ENCODE assay signal across 14 mouse cellular contexts in genomic region chr10:86290109-86290771, GRCm38 (mm10). TPM values are rescaled to one million over a fixed set of nuclear protein-coding genes. Genes with fewer than 3 reads are reported as not detected.
DNase-seq lines count a peak whose midpoint lies in the region; ATAC-seq and TF ChIP-seq lines count a peak whose summit lies in the region.
"Had no signal": no experiment of that assay in that cellular context is flagged by ENCODE, and none has a peak within 500 bp of the region (broad histone marks: within the 10 kb centered on the region; RNA-seq: fewer than 3 reads in every experiment).

No protein-coding gene starts in this region.

- 44% methylated on average over 8 of the region's 8 CpGs for WGBS in lung, embryonic 14.5 days
- WGBS in stomach, postnatal 0 days: 46% methylated on average over 8 of the region's 8 CpGs

- no peak for TF ChIP-seq POLR2A in brain, embryonic 14.5 days (IDR thresholded peaks at IDR 0.05; ENCODE audit: borderline replicate concordance, extremely low read depth, insufficient read depth, insufficient read length, poor library complexity, severe bottlenecking)

- H3K9ac ChIP-seq in lung, embryonic 14.5 days: no peak overlapping the region
- H3K9ac ChIP-seq in stomach, postnatal 0 days (ENCODE audit: low read length): no peak overlapping the region
- H3K9ac ChIP-seq: hindbrain, embryonic 13.5 days; liver, embryonic 14.5 days had no signal

- H3K36me3 ChIP-seq in lung, embryonic 14.5 days (ENCODE audit: insufficient read depth): no peaks in the 10 kb centered on the region
- no peaks in the 10 kb centered on the region for H3K36me3 ChIP-seq in stomach, postnatal 0 days (ENCODE audit: control insufficient read depth, insufficient read depth, low read length)
- H3K36me3 ChIP-seq: hindbrain, embryonic 13.5 days had no signal

- no peak for TF ChIP-seq CTCF in brain, embryonic 14.5 days (IDR thresholded peaks at IDR 0.05; ENCODE audit: borderline replicate concordance, extremely low read depth, insufficient read depth, insufficient read length)
- TF ChIP-seq CTCF in lung, embryonic 14.5 days (IDR thresholded peaks at IDR 0.05; ENCODE audit: low read depth): no peak
- TF ChIP-seq CTCF in stomach, postnatal 0 days (IDR thresholded peaks at IDR 0.05; ENCODE audit: low read depth): no peak

- H3K4me2 ChIP-seq in lung, embryonic 14.5 days: no peak overlapping the region
- H3K4me2 ChIP-seq in stomach, postnatal 0 days (replicated peaks; ENCODE audit: low read depth): no peak overlapping the region
- H3K4me2 ChIP-seq: hindbrain, embryonic 13.5 days; midbrain, embryonic 11.5 days had no signal

- DNase-seq in 3134 (ENCODE audit: extremely low read depth, insufficient read length, low spot score): peak; percentile 69
- peak; percentile 15 for DNase-seq in brain, embryonic 14.5 days (ENCODE audit: low read depth)
- DNase-seq in kidney, postnatal 10 days: peak; percentile 83
- peak; percentile 66 for DNase-seq in lung, embryonic 14.5 days
- no peak for DNase-seq in spleen, postnatal 10 days (ENCODE audit: low spot score in 2 of 2)
- DNase-seq in layer of hippocampus, adult 11-12 months (ENCODE audit: low spot score): no peak
- DNase-seq in stomach, postnatal 0 days (ENCODE audit: low spot score): no peak
- DNase-seq in gastrocnemius, postnatal 4 days (ENCODE audit: low spot score in 2 of 2): no peak
- DNase-seq: cerebellum, adult 8-10 months; gastrocnemius, postnatal 25 days; thymus, adult 18-20 months had no signal

- ATAC-seq in lung, embryonic 14.5 days (ENCODE audit: insufficient read depth): peak; percentile 78
- no peak for ATAC-seq in stomach, postnatal 0 days (ENCODE audit: low FRiP score, low TSS enrichment)

- no peaks in the 10 kb centered on the region for H3K4me1 ChIP-seq in lung, embryonic 14.5 days (ENCODE audit: insufficient read depth)
- H3K4me1 ChIP-seq in stomach, postnatal 0 days (replicated peaks; ENCODE audit: control insufficient read depth, insufficient read depth): no peaks in the 10 kb centered on the region

- no peaks in the 10 kb centered on the region for H3K9me3 ChIP-seq in lung, embryonic 14.5 days (ENCODE audit: low read depth, low read length)
- no peaks in the 10 kb centered on the region for H3K9me3 ChIP-seq in stomach, postnatal 0 days (ENCODE audit: control insufficient read depth, low read length)
- H3K9me3 ChIP-seq: hindbrain, embryonic 13.5 days had no signal

- H3K27ac ChIP-seq in lung, embryonic 14.5 days (ENCODE audit: low read depth): no peak overlapping the region
- no peak overlapping the region for H3K27ac ChIP-seq in stomach, postnatal 0 days (replicated peaks)
- H3K27ac ChIP-seq: hindbrain, embryonic 13.5 days; liver, embryonic 14.5 days had no signal

- TF ChIP-seq EP300 in stomach, postnatal 0 days (optimal IDR thresholded peaks at IDR 0.05): no peak

- H3K27me3 ChIP-seq in lung, embryonic 14.5 days (ENCODE audit: insufficient read depth, low read length): no peaks in the 10 kb centered on the region
- no peaks in the 10 kb centered on the region for H3K27me3 ChIP-seq in stomach, postnatal 0 days (ENCODE audit: control insufficient read depth, insufficient read depth, low read length)
- H3K27me3 ChIP-seq: hindbrain, embryonic 13.5 days had no signal

- no peak overlapping the region for H3K4me3 ChIP-seq in lung, embryonic 14.5 days (ENCODE audit: low read depth, low read length)
- H3K4me3 ChIP-seq in stomach, postnatal 0 days (ENCODE audit: low read depth, low read length): no peak overlapping the region
- H3K4me3 ChIP-seq: hindbrain, embryonic 13.5 days had no signal

RNA-seq across cellular contexts. Expression of gene Timp3, which starts 9.9 kb away (rescaled TPM):
- polyA plus RNA-seq in brain, embryonic 14.5 days (2012; rRNA removed): 13.4 and 22.8 TPM in 2 replicates
- 42.6 and 44.1 TPM in 2 replicates for polyA plus RNA-seq in lung, embryonic 14.5 days (2014; fragmentation: Nextera tagmentation; extraction: Ambion mirVana)
- 33.0 and 33.9 TPM in 2 replicates for polyA plus RNA-seq in stomach, postnatal 0 days (2015; fragmentation: Nextera tagmentation; extraction: Ambion mirVana)
- 10 to 100 TPM; 90.4 to 99.7 TPM for total RNA-seq in gastrocnemius, postnatal 4 days (2021)

Comparison
In these comparisons a context has a peak if more than half of its experiments do, and no peak if none do; other contexts are left out.
1. DNase-seq: peak in 3134 (single experiment), brain, embryonic 14.5 days (single experiment), kidney, postnatal 10 days (single experiment) and lung, embryonic 14.5 days (single experiment); none in spleen, postnatal 10 days (0 of 2), layer of hippocampus, adult 11-12 months (single experiment), stomach, postnatal 0 days (single experiment) and gastrocnemius, postnatal 4 days (0 of 2).